Mouse (Mus musculus) C2C12 (cell line): Measurements from ENCODE around the gene Muc1.

Experiments
- CEBPB ChIP-seq: IDR thresholded peaks from one replicate; pipeline ENCODE4 v1.6.1; 2011; ENCODE audit warnings: low read depth, mild to moderate bottlenecking, control low read depth, moderate library complexity
- CTCF ChIP-seq: IDR thresholded peaks from one replicate; pipeline ENCODE4 v1.5.1; 2011; ENCODE audit not compliant: control insufficient read depth, insufficient read depth, insufficient read length
- FOSL1 ChIP-seq: IDR thresholded peaks from one replicate; pipeline ENCODE4 v1.8.0; 2011; ENCODE audit warnings: mild to moderate bottlenecking, low read length; ENCODE audit not compliant: poor library complexity, insufficient read depth, severe bottlenecking
- MYOD1 ChIP-seq: IDR thresholded peaks from one replicate; pipeline ENCODE4 v1.6.1; 2011; ENCODE audit warnings: low read depth; ENCODE audit not compliant: control insufficient read depth, insufficient read length
- USF1 ChIP-seq: IDR thresholded peaks from one replicate; pipeline ENCODE4 v1.6.1; 2011; ENCODE audit warnings: low read depth, mild to moderate bottlenecking, control low read depth, moderate library complexity

DNA sequence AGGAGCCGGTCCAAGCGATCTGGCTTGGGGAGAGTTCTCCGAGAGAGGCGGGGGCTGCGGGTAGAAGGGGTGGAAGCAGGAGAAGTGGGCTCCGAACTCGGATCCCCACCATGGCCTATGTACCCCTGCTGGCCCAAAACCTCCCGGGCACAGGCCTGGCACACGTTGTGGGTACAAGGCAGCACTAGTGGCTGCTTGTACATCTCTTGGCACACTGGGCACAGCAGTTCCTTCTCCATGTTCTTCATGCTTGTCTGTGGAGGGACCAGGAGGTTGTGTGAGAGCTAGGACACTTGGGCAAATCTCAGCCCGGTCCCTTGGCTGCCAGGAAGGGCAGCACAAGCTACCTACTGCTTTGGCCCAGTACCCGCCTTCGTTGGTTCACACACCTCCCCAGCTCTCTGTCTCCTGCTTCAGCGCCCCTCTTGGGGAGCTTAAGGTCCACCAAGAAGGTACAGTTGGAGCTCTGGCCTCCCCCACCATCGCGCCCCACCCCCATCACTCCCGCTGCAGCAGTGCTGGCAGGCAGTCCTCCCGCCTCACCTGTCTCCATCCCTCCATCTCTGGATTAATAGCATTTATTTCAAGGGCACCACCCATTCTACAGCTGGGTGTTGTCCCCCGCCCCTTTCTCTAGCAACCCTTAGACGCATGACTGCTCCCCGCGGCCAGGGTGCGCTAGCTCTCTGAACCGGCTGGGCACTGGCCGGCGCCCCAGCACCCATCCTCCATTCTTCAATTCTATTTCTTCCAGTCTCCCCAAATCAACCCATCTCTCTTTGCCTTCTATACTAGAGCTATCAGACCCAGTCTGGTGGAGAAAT, 15.5 kb downstream of the Muc1 start:
- TF ChIP-seq CTCF = no peak
- no peak for TF ChIP-seq CEBPB
- TF ChIP-seq USF1 = no peak
- no peak for TF ChIP-seq FOSL1
- TF ChIP-seq MYOD1 = no peak
